Mouse (Mus musculus): ENCODE data around the gene Prss41.

DNA sequence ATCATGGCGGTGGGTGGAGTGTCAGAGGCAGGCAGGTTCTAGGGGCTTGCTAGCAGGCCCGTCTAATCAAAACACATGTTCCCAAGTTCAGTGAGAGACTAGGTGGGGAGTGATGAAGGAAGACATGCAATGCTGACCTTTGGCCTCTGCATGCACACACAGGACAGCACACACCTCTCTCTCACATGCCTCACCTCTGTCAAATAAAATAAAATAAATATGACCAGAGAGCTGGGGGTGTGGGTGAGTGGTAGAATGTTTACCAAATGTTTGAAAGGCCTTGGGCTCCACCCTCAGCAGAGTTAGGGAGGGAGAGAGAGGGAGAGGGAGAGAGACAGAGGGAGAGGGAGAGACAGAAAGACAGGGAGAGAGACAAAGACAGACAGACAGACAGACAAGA is 13.9 kb upstream of the Prss41 start:
- no peak for TF ChIP-seq CTCF (IDR thresholded peaks at IDR 0.05)
- no peak for TF ChIP-seq POLR2A (IDR thresholded peaks at IDR 0.05; ENCODE audit: insufficient read depth, low read depth, low read length)
- no peak for TF ChIP-seq EP300 (IDR thresholded peaks at IDR 0.05; ENCODE audit: insufficient read depth, low read depth, low read length)
